Mouse (Mus musculus) gastrocnemius, postnatal 36 days (tissue): ENCODE data around the gene Rev3l. TPM values are rescaled to one million over a fixed set of nuclear protein-coding genes. Genes with fewer than 3 reads are reported as not detected.

ENCODE experiments used
- total RNA-seq, 2 experiments: library from RNA; stranded (reverse); gene quantifications; 2 replicates each; pipeline ENCODE4 v1.2.3; 2021

Gene Rev3l
- total RNA-seq, 2 experiments from 2014 or later: 26.6 to 30.6 TPM

Other genes starting within 250 kb of the Rev3l start
- 1 to 10 TPM; 4.9 to 5.1 TPM for gene Traf3ip2, start 119.2 kb upstream of the Rev3l start, total RNA-seq
- gene Mfsd4b4, start 167.1 kb downstream of the Rev3l start, total RNA-seq: 1 to 10 TPM; 1.8 to 2.1 TPM
- under 1 TPM; 0.10 to 0.22 TPM for gene Mfsd4b2, start 194.8 kb downstream of the Rev3l start, total RNA-seq
- gene Mfsd4b3, start 228.0 kb downstream of the Rev3l start, total RNA-seq: 1 to 10 TPM; 3.9 to 4.6 TPM